Mouse (Mus musculus) kidney, embryonic 14.5 days (tissue): ENCODE data around the gene H2afv. TPM values are rescaled to one million over a fixed set of nuclear protein-coding genes. Genes with fewer than 3 reads are reported as not detected.
"Not testable (repeated sequence)": the region's sequence is repeated elsewhere in the genome, so short reads cannot be mapped to it uniquely, and the experiment has no call there.

ENCODE experiments used
- ATAC-seq: fragments of 200-750 bp; cut with Nextera tagmentation; 2 replicates; pipeline ENCODE4 v1.8.0; 2017; ENCODE audit warnings: moderate number of reproducible peaks, mild to moderate bottlenecking, moderate TSS enrichment, moderate library complexity; ENCODE audit not compliant: low FRiP score, low TSS enrichment
- H3K27ac ChIP-seq: fragments of 300-500 bp; sonication (generic); 2 replicates; pipeline ENCODE4 v1.5.1; 2014; ENCODE audit warnings: low read depth, mild to moderate bottlenecking, low read length, moderate library complexity, mixed read lengths
- H3K27me3 ChIP-seq: fragments of 300-500 bp; sonication (generic); 2 replicates; pipeline ENCODE4 v1.6.1; 2014; ENCODE audit warnings: mild to moderate bottlenecking, low read length; ENCODE audit not compliant: control insufficient read depth, insufficient read depth
- H3K36me3 ChIP-seq: fragments of 300-500 bp; sonication (generic); 2 replicates; pipeline ENCODE4 v1.6.1; 2014; ENCODE audit warnings: low read length, mixed read lengths; ENCODE audit not compliant: control insufficient read depth, insufficient read depth
- H3K4me1 ChIP-seq: fragments of 300-500 bp; sonication (generic); 2 replicates; pipeline ENCODE4 v1.6.1; 2014; ENCODE audit warnings: low read length, mixed read lengths; ENCODE audit not compliant: control insufficient read depth, insufficient read depth
- H3K4me2 ChIP-seq: fragments of 300-500 bp; sonication (generic); replicated peaks from 2 replicates; pipeline ENCODE4 v1.6.1; 2014; ENCODE audit warnings: low read depth, mild to moderate bottlenecking, low read length
- H3K4me3 ChIP-seq: fragments of 300-500 bp; sonication (generic); 2 replicates; pipeline ENCODE4 v1.5.1; 2014; ENCODE audit warnings: mild to moderate bottlenecking, low read length
- H3K9ac ChIP-seq: fragments of 300-500 bp; sonication (generic); 2 replicates; pipeline ENCODE4 v1.6.1; 2014; ENCODE audit warnings: low read depth, mild to moderate bottlenecking, low read length, moderate library complexity
- H3K9me3 ChIP-seq: fragments of 300-500 bp; sonication (generic); 2 replicates; pipeline ENCODE4 v1.6.1; 2016; ENCODE audit warnings: low read length; ENCODE audit not compliant: control insufficient read depth
- WGBS: fragments of 180-500 bp; shearing (Covaris S2); extraction: QIAGEN DNeasy Blood & Tissue Kit; methylation state at CpG from one replicate; pipeline ENCODE4 v1.1.7; 2014; 5-methylcytosine and 5-hydroxymethylcytosine counted together
- polyA plus RNA-seq: library from polyadenylated mRNA; unstranded; fragments of >200 nt; fragmentation: Nextera tagmentation; extraction: Ambion mirVana; gene quantifications from 2 replicates; pipeline ENCODE4 v1.2.1, GENCODE M21; 2014

Gene H2afv
- polyA plus RNA-seq, 1 experiment from 2014 or later: 654 TPM

DNA sequence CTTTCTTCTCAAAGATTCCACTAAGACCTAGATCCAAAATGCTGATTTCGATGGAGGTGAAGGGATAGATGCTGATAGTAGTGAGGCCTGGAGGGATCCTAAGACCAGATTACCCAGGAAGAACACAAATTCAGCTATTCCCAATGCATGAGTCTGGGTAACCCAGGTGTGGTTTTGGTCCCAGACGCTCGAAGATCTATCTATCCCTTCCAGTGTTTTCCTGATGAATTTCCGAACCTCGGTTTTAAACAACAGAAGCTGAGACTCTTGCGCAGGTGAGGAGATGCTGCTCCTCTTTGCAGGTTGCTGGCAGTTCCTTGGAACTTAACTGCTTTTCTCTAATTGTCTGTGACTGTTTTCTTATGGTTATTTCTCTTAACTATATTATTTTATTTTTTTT, 30.1 kb upstream of the H2afv start:
- H3K27me3 ChIP-seq: no peaks in the 10 kb centered on the region
- WGBS: 30% methylated on average over 6 of the region's 6 CpGs
- peaks cover 25% of the 10 kb centered on the region for H3K4me1 ChIP-seq
- peak overlapping the region; percentile 97 for H3K9ac ChIP-seq
- peak overlapping the region; percentile 95 for H3K27ac ChIP-seq
- peak overlapping the region; percentile 94 for H3K4me2 ChIP-seq
- H3K9me3 ChIP-seq: no peaks in the 10 kb centered on the region
- peaks cover 14% of the 10 kb centered on the region; the same call in 1 of the 2 replicates for H3K36me3 ChIP-seq
- peak overlapping the region; percentile 96 for H3K4me3 ChIP-seq
- ATAC-seq: no peak

DNA sequence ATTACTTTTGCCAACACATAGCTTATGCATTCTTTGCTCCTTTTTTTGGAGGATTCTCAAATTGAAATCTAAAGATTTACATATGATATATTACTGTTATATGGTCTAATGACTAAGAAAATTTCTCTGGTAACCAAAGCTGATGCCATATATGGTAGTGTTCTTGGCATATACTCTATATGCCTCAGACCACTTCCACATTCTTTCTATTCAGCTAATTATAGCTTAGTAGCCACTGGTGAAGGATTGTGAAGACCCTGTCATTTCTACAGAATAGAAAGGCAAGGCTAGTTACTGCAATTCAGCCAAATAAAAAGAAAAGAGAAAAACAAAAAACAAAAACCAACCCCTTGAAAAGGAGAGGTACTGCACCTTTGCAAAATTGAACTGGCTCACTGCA, 27.8 kb upstream of the H2afv start:
- no peak for ATAC-seq
- Histone ChIP-seq H3K27me3 (no peaks in the 10 kb centered on the region), H3K4me1 (peaks cover 25% of the 10 kb centered on the region), H3K36me3 (peaks cover 25% of the 10 kb centered on the region), H3K27ac (peak overlapping the region; percentile 65; the same call in 1 of the 2 replicates), H3K4me2 (peak overlapping the region; percentile 94), H3K4me3 (peak overlapping the region; percentile 96), H3K9ac (peak overlapping the region; percentile 50; the same call in 1 of the 2 replicates), H3K9me3 (no peaks in the 10 kb centered on the region)

DNA sequence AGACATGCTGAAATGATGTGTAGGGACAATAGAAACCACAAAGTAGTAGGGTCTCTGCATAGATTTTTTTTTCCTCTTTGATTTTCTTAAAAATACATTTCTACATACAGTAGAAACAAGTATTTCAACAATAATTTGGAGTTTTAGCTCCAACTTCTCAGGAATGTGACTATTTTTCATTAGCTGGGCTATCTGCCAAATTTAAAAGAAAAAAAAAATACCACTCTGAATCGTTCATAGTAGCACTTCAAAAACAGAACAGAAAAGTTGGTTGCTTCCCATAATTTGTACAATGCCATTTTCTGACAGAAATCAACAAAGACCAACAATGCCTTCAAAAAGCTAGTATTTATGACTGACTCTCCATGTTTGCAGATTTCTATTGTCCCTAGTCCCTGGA, 27.2 kb upstream of the H2afv start:
- Histone ChIP-seq H3K9me3 (no peaks in the 10 kb centered on the region), H3K4me3 (peak overlapping the region; percentile 96), H3K27ac (peak overlapping the region; percentile 65; the same call in 1 of the 2 replicates), H3K4me1 (peaks cover 25% of the 10 kb centered on the region), H3K36me3 (peaks cover 31% of the 10 kb centered on the region), H3K4me2 (peak overlapping the region; percentile 94), H3K9ac (peak overlapping the region; percentile 29; the same call in 1 of the 2 replicates), H3K27me3 (no peaks in the 10 kb centered on the region)
- no peak for ATAC-seq
- WGBS: 16% methylated on average over 1 of the region's 1 CpGs

DNA sequence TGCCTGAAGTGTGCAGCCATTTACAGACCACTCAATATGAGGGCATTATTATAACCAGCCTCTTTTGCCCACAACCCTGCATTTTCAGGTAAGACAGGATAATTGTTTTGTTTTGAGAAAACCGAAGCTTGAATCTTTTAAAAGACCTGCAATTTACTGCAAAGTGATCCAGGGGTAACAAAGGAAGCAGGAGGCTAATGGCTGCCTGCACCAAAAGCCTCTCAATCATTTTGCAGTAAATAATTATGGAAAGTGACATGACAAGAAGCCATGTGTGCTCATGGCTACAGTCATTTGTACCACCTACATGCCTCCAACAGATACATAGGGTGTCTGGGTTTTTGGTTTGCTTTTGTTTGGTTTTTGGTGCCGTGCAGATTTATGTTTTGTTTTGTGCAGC, 26.8 kb upstream of the H2afv start:
- Histone ChIP-seq H3K27ac (no peak overlapping the region), H3K9me3 (no peaks in the 10 kb centered on the region), H3K27me3 (no peaks in the 10 kb centered on the region), H3K4me2 (peak overlapping the region; percentile 94), H3K9ac (no peak overlapping the region), H3K4me1 (peaks cover 25% of the 10 kb centered on the region), H3K4me3 (peak overlapping the region; percentile 96), H3K36me3 (peaks cover 36% of the 10 kb centered on the region)
- 54% methylated on average over 2 of the region's 2 CpGs for WGBS
- no peak for ATAC-seq

DNA sequence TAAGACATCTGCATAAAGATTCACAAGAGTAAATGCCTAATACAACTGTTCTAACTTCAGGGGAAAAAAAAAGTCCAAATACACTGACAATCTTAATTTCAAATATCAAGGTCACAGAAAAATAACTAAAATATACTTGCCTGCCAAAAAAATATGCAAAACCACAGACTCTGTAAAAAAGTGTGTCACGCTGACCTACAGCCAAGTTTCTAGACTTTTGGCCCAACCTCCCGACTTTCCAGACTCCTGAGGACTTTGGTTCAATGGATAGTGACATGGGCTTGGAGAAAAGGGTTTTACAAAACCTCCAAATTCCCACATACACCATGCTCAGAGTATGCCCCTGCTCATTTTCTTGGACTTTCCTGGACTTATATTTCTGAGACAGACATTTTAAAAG, 24.3 kb upstream of the H2afv start:
- Histone ChIP-seq H3K27me3 (no peaks in the 10 kb centered on the region), H3K36me3 (peaks cover 33% of the 10 kb centered on the region), H3K4me3 (no peak overlapping the region), H3K9me3 (no peaks in the 10 kb centered on the region), H3K4me2 (no peak overlapping the region), H3K4me1 (peaks cover 16% of the 10 kb centered on the region), H3K27ac (no peak overlapping the region), H3K9ac (no peak overlapping the region)
- no peak for ATAC-seq
- WGBS: 83% methylated on average over 2 of the region's 2 CpGs

DNA sequence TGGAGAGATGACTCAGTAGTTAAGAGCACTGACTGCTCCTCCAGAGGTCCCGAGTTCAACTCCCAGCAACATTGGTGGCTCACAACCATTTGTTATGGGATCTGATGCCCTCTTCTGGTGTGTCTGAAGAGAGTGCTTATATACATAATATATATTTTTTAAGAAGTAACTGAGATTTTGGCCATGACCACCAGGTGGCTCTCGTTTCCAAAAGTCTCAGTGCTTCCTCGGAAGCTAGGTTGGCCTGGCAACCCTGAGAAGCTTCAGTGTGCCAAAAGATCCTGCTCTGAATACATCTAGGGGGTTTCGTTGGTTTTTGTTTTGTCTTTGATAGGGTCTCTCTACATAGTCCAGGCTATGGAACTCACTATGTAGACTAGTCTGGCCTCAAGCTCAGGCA, 20.9 kb upstream of the H2afv start:
- no peak overlapping the region for H3K27ac ChIP-seq
- H3K9me3 ChIP-seq: no peaks in the 10 kb centered on the region
- no peak overlapping the region for H3K9ac ChIP-seq
- no peak overlapping the region for H3K4me3 ChIP-seq
- H3K4me2 ChIP-seq: no peak overlapping the region
- H3K36me3 ChIP-seq: peaks cover 29% of the 10 kb centered on the region
- H3K27me3 ChIP-seq: no peaks in the 10 kb centered on the region
- 39% methylated on average over 4 of the region's 4 CpGs for WGBS
- no peaks in the 10 kb centered on the region for H3K4me1 ChIP-seq
- peak; percentile 79; the same call in 1 of the 2 replicates for ATAC-seq

DNA sequence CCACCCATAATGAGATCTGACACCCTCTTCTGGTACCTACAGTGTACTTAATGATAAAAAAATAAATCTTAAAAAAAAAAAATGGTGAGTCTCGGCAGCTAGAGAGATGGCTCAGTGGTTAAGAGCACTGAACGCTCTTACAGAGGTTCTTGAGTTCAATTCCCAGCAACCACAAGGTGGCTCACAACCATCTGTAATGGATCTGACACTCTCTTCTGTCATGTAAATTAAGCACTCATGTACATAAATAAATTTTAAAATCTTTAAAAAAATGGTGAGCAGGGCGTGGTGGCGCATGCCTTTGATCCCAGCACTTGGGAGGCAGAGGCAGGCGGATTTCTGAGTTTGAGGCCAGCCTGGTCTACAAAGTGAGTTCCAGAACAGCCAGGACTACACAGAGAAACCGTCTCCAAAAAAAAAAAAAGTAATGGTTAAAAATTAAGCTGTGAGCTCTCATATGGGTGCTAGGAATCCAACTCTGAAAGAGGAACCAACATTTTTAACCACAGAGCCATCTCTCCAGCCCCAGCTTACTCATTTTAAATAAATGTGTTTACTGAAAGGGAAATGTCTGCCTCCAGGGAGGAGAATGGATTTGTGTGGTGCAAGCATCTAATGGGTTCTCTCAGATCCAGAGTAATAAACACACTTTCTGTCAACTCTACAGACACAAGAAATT, 19.1 kb upstream of the H2afv start:
- no peak overlapping the region for H3K4me2 ChIP-seq
- no peaks in the 10 kb centered on the region for H3K27me3 ChIP-seq
- peaks cover 24% of the 10 kb centered on the region for H3K36me3 ChIP-seq
- no peak for ATAC-seq
- no peaks in the 10 kb centered on the region for H3K4me1 ChIP-seq
- no peak overlapping the region for H3K9ac ChIP-seq
- no peak overlapping the region for H3K4me3 ChIP-seq
- no peaks in the 10 kb centered on the region for H3K9me3 ChIP-seq
- H3K27ac ChIP-seq: no peak overlapping the region
- WGBS: 90% methylated on average over 6 of the region's 6 CpGs

DNA sequence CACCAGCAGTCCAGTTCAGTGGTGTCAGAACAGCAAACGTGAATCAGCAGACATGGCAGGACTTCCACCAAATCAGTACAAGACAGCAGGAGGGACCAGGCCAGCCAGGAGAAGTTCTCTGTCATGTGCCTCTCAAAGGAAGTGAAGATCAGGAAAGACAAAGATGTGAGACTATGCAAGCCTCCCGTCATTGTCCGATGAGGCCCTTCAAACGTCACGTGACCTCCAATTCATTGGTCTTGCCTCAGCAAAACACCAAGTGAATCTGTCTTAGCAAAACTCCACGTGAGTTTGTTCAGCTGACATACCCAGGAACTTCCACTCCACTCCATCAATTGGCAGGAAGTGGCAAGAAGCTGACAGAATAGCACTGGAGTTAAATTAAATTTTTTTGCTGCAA, 11.8 kb upstream of the H2afv start:
- H3K4me1 ChIP-seq: no peaks in the 10 kb centered on the region
- H3K36me3 ChIP-seq: no peaks in the 10 kb centered on the region
- no peak overlapping the region for H3K4me2 ChIP-seq
- no peaks in the 10 kb centered on the region for H3K27me3 ChIP-seq
- 0 out of 2 replicates have a peak, but pooled peaks cover 4% of the 10 kb centered on the region for H3K9me3 ChIP-seq
- no peak for ATAC-seq
- no peak overlapping the region for H3K9ac ChIP-seq
- WGBS: 80% methylated on average over 6 of the region's 6 CpGs
- H3K27ac ChIP-seq: no peak overlapping the region
- no peak overlapping the region for H3K4me3 ChIP-seq

DNA sequence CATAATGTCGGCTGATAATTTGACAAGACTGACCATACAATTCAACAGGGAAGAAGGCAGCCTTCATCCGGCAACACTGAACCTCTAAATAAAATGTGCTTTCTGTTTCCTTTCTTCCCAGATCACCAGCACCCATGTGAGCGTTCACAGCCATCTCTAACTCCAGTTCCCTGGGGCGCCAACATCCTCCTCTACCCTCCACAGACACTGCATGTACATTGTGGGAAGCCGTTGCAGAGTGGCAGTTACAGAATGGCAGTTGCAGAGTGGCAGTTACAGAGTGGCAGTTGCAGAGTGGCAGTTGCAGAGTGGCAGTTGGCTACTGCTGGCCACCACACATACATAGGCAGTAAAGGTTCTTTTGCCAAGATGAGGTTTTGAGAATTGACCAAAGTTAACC, 3.9 kb upstream of the H2afv start:
- not testable (repeated sequence) for H3K4me2 ChIP-seq, H3K36me3 ChIP-seq, H3K27me3 ChIP-seq, ATAC-seq, H3K4me1 ChIP-seq, H3K4me3 ChIP-seq, H3K9ac ChIP-seq, H3K9me3 ChIP-seq, H3K27ac ChIP-seq
- 96% methylated on average over 5 of the region's 5 CpGs for WGBS
